Mouse (Mus musculus) limb, embryonic 14.5 days (tissue): ENCODE results near the gene Slc6a19. TPM values are rescaled to one million over a fixed set of nuclear protein-coding genes. Genes with fewer than 3 reads are reported as not detected.

Source experiments
- ATAC-seq: fragments of 200-750 bp; cut with Nextera tagmentation; 2 replicates; pipeline ENCODE4 v1.8.0; 2017; ENCODE audit warnings: low read depth, moderate number of reproducible peaks, moderate TSS enrichment; ENCODE audit not compliant: low FRiP score
- DNase-seq: peaks from one replicate; pipeline ENCODE4 v3.0.0-alpha.2; 2015; ENCODE audit warnings: low spot score
- H3K27ac ChIP-seq: fragments of 300-500 bp; sonication (generic); replicated peaks from 2 replicates; pipeline ENCODE4 v1.5.1; 2014; ENCODE audit warnings: low read depth, mild to moderate bottlenecking, low read length, moderate library complexity, mixed read lengths
- H3K27me3 ChIP-seq: fragments of 300-500 bp; sonication (generic); 2 replicates; pipeline ENCODE4 v1.6.1; 2014; ENCODE audit warnings: low read length, mixed read lengths; ENCODE audit not compliant: control insufficient read depth, insufficient read depth
- H3K36me3 ChIP-seq: fragments of 300-500 bp; sonication (generic); 2 replicates; pipeline ENCODE4 v1.6.1; 2014; ENCODE audit warnings: mild to moderate bottlenecking, low read length, moderate library complexity, mixed read lengths; ENCODE audit not compliant: control insufficient read depth, insufficient read depth
- H3K4me1 ChIP-seq: fragments of 300-500 bp; sonication (generic); 2 replicates; pipeline ENCODE4 v1.6.1; 2014; ENCODE audit warnings: antibody characterized with exemption, low read length, mixed read lengths; ENCODE audit not compliant: control insufficient read depth, insufficient read depth
- H3K4me2 ChIP-seq: fragments of 300-500 bp; sonication (generic); replicated peaks from 2 replicates; pipeline ENCODE4 v1.6.1; 2014; ENCODE audit warnings: low read depth, mild to moderate bottlenecking, low read length, moderate library complexity; ENCODE audit not compliant: severe bottlenecking
- H3K4me3 ChIP-seq: fragments of 300-500 bp; sonication (generic); replicated peaks from 2 replicates; pipeline ENCODE4 v1.5.1; 2014; ENCODE audit warnings: low read length
- H3K9ac ChIP-seq: fragments of 300-500 bp; sonication (generic); 2 replicates; pipeline ENCODE4 v1.6.1; 2014; ENCODE audit warnings: mild to moderate bottlenecking, low read depth, low read length, moderate library complexity; ENCODE audit not compliant: severe bottlenecking
- H3K9me3 ChIP-seq: fragments of 300-500 bp; sonication (generic); 2 replicates; pipeline ENCODE4 v1.6.1; 2016; ENCODE audit warnings: low read length; ENCODE audit not compliant: control insufficient read depth
- POLR2A ChIP-seq: fragments of 200-500 bp; IDR thresholded peaks from 2 replicates; pipeline ENCODE4 v1.8.0; 2012; ENCODE audit warnings: inconsistent platforms, mild to moderate bottlenecking, moderate library complexity, borderline replicate concordance; ENCODE audit not compliant: insufficient read depth, insufficient read length; ENCODE audit errors: extremely low read depth
- WGBS: fragments of 180-500 bp; shearing (Covaris S2); extraction: QIAGEN DNeasy Blood & Tissue Kit; methylation state at CpG from one replicate; pipeline ENCODE4 v1.1.7; 2014; 5-methylcytosine and 5-hydroxymethylcytosine counted together
- polyA plus RNA-seq, 2 experiments: library from polyadenylated mRNA; depleted of rRNA in 1 of 2; stranded (reverse) in 1 of 2; unstranded in 1 of 2; fragments of >200 nt; fragmentation: Nextera tagmentation in 1 of 2; extraction: Ambion mirVana in 1 of 2; gene quantifications; 2 replicates each; pipeline versions ENCODE4 v1.2.1 to v1.2.3; 2012 to 2014

The Slc6a19 gene
- polyA plus RNA-seq (2012; rRNA removed) (0.06 TPM in 1 of 2 replicates, not detected in the other), polyA plus RNA-seq (2014; fragmentation: Nextera tagmentation; extraction: Ambion mirVana) (not detected in 2 replicates)

- Histone ChIP-seq H3K9me3 (no peaks in the 10 kb centered on the region), H3K4me3 (no peak within 1 kb of the TSS), H3K4me1 (no peaks in the 10 kb centered on the region), H3K36me3 (no peaks in the 10 kb centered on the region), H3K27ac (no peak within 1 kb of the TSS), H3K9ac (no peak within 1 kb of the TSS), H3K27me3 (no peaks in the 10 kb centered on the region), H3K4me2 (no peak within 1 kb of the TSS)
- ATAC-seq (no peak), DNase-seq (no peak)
- TF ChIP-seq POLR2A, result no peak
- 85% methylated on average over 7 of the region's 7 CpGs for WGBS
Measured at GRCm38 (mm10) chr13:73704694-73705325, at the start of gene Slc6a19. TSS of gene Slc6a19 (minus strand) at chr13:73704865.

DNA sequence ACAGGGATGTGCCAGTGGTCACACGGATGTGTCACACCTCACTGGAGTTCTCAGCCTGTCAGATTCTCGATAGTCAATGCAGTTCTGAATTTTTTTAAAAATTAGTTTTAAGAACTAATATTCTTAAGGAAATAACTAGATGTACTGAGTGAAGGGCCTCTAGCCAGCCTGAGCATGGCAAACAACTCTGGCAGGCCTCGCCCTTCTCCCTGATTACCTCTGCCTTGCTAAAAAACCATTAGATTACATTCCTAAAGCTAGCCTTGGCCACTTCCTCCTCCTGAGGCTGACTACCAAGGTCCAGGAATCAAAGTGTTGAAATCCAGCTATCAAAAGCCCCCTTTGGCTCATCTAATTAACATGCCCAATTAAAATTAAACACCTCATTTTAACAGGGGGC is 46.6 kb upstream of the Slc6a19 start:
- no peak for TF ChIP-seq POLR2A
- no peak for DNase-seq
- Histone ChIP-seq H3K4me2 (no peak overlapping the region), H3K36me3 (no peaks in the 10 kb centered on the region), H3K9ac (no peak overlapping the region), H3K27me3 (no peaks in the 10 kb centered on the region), H3K9me3 (no peaks in the 10 kb centered on the region), H3K4me3 (no peak overlapping the region), H3K4me1 (peaks cover 14% of the 10 kb centered on the region), H3K27ac (no peak overlapping the region)
- no peak for ATAC-seq
- WGBS, result 88% methylated on average over 3 of the region's 3 CpGs

DNA sequence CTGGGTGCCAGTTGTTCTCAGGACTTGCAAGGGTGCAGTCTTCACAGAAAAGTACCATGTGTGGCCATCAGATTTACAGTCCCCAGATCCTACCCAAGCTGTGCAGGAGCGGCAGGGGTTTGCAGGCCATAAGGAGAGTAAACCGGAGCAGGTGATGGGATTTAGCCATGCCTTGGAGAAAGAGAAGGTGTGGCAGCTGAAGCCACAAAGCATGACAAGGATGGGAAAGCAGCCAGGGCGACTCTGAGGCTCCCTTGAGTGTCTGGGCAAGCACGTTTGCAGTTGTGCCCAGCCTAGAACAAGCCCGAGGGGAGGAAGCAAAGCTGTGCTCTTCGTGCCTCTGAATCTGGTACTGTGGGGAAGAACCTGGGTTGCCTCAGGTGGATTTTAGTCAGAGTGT is 45.8 kb upstream of the Slc6a19 start:
- ATAC-seq, result no peak
- Histone ChIP-seq H3K4me1 (peaks cover 14% of the 10 kb centered on the region), H3K4me3 (no peak overlapping the region), H3K9ac (no peak overlapping the region), H3K27ac (no peak overlapping the region), H3K4me2 (no peak overlapping the region), H3K27me3 (no peaks in the 10 kb centered on the region), H3K36me3 (no peaks in the 10 kb centered on the region), H3K9me3 (no peaks in the 10 kb centered on the region)
- 62% methylated on average over 6 of the region's 6 CpGs for WGBS
- DNase-seq, result no peak
- no peak for TF ChIP-seq POLR2A

DNA sequence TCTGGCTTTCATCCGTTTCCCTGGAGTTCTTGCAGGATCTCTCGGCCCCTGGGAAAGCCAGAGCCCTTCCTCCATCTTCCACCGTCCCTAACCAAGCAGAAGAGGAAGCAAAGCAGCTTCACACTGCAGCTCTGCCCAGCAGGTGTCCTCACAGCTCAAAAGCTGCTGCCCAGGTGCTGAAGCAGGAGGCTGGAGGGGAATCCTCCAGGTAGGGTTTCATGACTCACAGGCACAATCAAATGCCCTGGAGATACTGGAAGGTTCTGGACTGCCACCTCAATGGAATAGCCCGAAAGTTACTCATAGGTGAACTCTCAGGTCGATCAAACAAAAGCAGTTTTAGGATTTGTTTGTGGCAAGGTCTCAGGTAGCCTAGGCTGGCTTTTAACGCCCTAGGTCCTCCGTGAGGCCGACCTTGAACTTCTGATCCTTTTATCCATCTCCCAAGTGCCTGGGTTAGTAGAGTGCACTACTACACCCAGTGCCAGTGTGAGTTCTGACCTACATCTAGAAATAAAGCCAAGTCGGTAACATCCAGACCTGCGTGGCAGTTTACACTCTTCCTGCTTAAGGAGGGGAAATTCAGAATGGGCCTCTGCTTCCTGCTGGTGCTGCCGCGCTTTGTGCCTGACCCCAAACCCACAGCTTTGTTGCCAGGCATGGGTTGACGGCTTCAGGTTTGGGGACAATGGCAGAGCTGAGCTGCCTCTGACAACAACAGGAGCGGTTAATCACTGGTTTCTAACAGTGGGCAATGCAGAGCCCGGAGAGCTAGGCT is 44.2 kb upstream of the Slc6a19 start:
- no peak for ATAC-seq
- Histone ChIP-seq H3K9ac (no peak overlapping the region), H3K9me3 (no peaks in the 10 kb centered on the region), H3K4me3 (no peak overlapping the region), H3K27me3 (no peaks in the 10 kb centered on the region), H3K4me1 (peaks cover 14% of the 10 kb centered on the region), H3K36me3 (no peaks in the 10 kb centered on the region), H3K4me2 (no peak overlapping the region), H3K27ac (no peak overlapping the region)
- WGBS, result 40% methylated on average over 15 of the region's 15 CpGs
- no peak for TF ChIP-seq POLR2A
- DNase-seq, result no peak

GRCm38 (mm10) chr13:73743662-73744061 is 39.0 kb upstream of the Slc6a19 start:
- WGBS, result 63% methylated on average over 3 of the region's 3 CpGs
- no peak overlapping the region for H3K4me3 ChIP-seq
- no peak for TF ChIP-seq POLR2A

More at GRCm38 (mm10) chr13:73743662-73744061, 39.0 kb upstream of the Slc6a19 start:
- Histone ChIP-seq H3K4me2 (no peak overlapping the region), H3K9me3 (no peaks in the 10 kb centered on the region), H3K36me3 (no peaks in the 10 kb centered on the region), H3K4me1 (no peaks in the 10 kb centered on the region), H3K27me3 (no peaks in the 10 kb centered on the region), H3K9ac (no peak overlapping the region), H3K27ac (no peak overlapping the region)
- DNase-seq (no peak), ATAC-seq (no peak)
